Mouse (Mus musculus) kidney, adult 11 months (tissue): ENCODE measurements around the gene Larp6.
A peak's percentile ranks its signal among the peaks of the same experiment; 100 is the strongest.

ENCODE experiments used
- DNase-seq: peaks from one replicate; pipeline ENCODE4 v3.0.0; 2022

Gene Larp6

DNA sequence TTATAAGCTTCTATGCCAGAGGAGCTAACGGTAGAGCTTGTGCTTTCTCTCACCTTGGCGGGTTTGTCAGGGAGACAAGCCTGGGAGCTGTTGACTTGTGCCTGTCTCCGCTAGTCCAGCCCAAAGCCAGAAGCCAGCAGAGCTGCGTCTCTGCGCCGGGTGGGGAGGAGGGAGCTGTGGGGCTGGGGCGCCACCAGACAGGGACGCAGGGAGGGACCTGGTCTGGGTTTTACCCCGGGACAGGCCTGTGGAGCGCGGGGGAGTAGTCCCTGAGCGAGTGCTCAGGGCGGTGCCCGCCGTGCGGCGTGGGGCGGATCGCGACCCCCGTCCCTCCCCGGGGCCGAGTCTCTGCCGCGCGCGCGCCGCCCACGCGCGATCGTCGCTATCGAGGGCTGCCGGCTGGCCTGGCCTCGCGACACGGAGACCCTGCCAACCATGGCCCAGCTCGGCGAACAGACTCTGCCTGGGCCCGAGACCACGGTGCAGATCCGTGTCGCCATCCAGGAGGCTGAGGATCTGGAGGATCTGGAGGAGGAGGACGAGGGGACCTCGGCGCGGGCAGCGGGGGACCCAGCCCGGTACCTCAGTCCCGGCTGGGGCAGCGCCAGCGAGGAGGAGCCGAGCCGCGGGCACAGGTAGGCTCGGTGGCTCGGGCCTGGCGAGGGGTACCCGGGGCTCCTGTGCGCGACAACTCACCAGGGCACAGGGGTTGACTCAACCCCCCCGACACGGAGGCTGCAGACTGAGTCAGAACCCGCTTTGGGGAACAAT lies at the start of gene Larp6:
Gene Larp6, plus strand, starts transcription at position 219 of the 771 bp plus-strand sequence.
- DNase-seq = no peak

DNA sequence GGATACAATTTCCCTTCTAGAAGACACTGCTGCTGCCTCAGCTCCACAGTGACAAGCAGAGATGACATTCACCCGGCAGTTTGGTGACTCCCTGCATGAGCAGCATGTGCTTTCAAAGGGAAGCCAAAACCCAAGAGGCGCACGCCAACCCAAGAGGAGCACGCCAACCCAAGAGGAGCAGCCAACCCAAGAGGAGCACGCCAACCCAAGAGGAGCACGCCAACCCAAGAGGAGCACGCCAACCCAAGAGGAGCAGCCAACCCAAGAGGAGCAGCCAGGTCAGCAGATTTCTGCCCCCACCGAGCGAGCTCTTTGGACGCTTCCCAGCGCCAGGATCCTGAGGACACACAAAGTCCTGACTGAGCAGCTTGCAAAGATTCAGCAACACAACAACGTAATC lies 48.4 kb upstream of the Larp6 start:
- DNase-seq = no peak

DNA sequence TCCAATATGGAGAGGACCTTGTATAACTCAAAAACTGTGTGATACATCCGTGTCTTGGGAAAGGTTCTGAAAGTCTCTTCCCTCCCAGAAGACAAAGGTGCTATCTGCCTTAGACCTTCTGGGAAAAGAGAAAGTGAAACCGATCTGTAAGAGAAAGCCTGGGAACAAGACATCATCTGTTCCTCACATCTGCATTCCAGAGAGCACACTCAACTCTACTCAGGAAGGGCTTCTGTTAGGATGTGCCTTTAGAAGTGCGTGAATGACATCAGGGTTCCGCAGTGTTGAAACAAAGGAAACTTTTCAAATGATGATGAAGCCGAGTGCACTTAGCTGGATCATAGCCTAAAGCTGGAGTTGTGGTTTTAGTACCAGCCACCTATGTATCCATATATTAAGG lies 47.9 kb upstream of the Larp6 start:
- no peak for DNase-seq

DNA sequence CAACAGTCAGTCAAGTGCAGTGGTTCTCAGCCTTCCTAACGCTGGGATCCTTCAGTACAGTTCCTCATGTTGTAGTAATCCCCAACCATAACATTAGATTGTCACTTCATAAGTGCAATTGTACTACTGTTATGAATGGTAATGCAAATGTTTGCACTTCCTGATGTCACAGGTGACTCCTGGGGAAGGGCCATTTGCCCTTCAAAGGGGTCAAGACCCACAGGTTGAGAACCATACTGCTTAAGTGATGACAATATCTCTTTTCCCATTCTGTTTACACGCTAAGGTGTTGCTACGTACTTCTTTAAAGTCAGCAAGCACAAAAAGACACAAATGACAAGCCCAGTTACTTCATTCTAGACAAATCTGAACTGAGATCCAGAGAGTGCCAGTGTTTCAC lies 47.3 kb upstream of the Larp6 start:
- DNase-seq = no peak

DNA sequence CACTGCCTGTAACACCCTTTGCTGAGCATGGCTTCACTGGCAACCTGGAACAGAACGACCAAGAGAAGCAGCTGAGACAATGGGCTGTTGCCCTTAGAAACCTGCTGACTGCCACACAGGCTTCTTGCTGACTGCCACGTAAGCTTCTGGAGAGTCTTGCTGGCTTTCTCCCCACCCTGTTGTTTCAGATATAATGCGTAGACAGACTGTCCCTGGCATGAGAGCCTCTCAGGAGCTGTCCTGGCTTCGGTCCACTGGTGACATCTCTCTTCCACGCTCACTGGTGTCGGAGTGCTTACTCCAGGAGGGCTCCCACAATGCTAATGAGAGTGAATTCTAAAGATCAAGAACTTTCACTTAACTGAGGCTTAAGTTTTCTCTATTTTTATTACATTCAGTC lies 43.9 kb upstream of the Larp6 start:
- DNase-seq = no peak

DNA sequence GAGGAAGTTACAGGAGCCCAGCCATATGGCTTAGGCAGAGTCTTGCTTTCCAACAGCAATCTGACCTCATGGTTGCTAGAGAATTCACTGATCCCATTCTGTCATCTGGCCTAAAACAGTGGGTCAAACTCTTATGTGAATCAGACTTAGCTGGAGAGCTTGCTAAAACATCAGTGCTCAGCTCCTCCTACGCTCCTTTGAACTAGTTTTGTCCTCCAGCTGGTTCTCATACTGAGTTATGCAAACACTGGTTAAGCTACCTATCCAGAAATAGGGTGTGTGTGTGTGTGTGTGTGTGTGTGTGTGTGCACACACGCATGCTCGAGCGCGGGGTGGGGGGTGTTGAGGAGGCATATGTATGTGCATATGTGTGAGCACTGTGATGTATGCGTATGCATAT lies 40.2 kb upstream of the Larp6 start:
- no peak for DNase-seq

DNA sequence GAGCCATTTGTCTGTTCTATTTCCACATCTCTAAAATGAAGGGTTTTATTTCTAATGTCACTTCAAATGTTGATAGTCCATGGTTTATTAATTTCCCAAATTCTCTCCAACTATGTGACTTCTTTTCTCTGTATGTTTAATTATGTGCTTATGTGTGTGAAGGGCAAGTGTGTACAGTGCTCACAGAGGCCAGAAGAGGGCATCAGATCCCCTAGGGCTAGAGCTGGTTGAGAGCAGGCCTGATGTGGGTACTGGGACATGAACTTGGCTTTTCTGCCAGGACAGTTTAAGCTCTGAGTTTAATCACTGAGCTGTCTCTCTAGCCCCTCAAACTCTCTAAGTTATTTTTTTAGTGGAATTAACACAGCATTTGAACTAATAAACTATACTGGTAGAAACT lies 38.0 kb upstream of the Larp6 start:
- no peak for DNase-seq

DNA sequence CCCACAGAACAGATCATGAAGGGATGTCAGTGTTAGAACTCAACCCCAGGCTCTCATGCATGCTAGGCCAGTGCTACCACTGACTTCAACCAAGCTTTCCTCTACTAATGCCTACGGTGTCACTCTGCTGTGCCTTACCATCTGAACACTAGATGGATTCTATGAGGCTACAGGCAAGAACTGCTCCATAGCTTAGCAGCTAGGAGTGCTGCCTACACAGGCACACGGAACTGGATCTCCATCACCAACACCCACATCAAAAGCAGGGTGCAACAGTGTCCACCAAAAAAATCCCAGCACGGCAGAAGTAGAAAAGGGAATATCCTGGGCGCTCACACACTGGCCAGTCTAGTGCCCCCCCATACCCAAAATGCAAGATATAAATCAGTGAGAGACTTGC lies 36.4 kb upstream of the Larp6 start:
- no peak for DNase-seq

DNA sequence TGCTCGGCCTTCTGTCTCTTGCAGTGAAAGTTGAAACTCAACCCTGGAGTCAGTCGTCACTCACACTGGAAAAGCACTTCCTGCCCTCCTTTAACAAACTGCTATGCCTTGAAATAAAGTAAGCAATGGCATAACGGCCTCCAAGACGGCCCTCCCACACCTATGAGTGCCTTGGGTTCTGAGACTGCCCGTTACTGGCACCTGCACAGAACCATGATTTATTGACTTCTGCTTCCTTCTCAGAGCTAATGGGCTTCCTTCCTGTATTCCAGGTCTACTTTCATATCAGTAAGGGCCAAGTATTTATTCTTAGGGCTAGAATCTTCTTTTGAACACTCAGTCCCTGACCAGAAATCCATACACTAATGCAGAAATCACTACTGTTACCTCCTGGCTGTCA lies 33.9 kb upstream of the Larp6 start:
- no peak for DNase-seq

DNA sequence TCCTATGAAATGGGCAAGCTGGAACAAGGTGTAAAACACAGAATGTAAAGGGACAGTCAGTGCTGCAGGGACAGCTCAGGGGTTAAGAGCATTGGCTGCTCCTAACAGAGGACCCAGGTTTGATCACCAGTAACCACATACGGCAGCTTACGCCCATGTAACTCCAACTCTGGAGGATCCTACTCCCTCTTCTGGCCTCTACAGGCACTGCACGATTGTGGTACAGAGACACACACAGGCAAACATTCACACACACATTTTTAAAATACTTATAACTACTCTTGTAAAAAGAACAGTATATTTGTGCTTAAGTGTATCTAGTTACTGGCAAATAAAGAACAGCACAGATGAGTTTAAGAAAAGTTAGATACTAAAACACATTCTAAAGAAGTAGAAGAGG lies 31.8 kb upstream of the Larp6 start:
- DNase-seq = no peak

DNA sequence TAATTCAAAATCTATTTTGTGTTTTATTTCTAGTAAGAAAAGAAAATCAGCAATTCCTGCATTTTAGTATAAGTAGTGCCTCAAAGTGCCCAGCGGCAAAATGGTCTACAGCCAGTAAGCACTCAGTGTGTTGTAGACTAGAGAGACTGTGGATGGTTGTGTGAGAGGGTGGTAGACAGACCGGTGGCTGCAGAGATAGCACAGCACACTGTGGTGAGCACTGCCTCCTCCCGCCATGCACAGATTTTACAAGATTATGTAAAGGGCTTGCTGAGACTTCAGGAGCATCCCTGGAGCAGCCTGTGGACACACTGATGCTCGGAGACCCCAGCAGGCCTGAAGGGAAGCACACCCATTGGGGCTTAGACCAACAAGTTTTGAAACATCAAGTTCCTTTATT lies 30.0 kb upstream of the Larp6 start:
- no peak for DNase-seq

DNA sequence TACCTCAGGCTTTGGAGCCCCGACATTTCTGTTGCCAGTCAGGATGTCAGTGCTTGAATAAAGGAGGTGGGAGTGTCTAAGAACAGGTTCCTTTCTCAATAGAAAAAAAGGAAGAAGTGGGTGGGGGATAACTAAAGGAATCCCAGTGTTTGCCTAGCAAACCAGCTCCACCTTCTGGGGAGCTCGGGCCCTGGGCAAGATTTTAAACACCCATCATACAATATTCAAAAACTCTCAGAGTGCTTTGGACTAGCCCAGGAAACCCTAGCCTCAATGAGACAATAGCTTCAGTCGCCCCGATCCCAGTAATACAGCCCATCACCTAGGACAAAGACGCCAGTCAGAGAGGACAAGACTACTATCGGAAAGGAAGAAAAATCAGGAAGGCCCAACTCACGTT lies 25.4 kb upstream of the Larp6 start:
- DNase-seq = no peak

DNA sequence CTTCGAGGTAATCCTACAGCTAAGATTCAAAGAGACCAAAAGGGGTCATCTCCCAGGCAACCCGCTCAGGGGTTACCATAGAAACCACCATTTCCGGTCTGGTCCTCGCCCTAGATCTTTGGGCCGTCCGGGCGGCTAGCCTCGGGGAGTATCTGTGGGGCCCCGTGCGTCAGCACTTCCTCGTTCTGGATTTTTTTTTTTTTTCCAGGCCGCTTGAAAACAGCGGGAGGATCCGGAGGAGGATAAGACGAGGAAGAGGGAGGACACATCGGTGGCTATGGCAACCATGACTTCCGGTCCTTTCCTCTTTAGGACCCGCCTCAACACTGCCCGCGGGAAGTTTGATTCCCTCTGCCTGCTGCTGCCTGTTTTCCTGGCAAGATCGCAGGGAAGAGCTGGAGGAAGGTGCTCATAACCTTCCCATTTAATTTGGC lies 24.9 kb upstream of the Larp6 start, which contains the start of gene Lrrc49:
Gene Lrrc49, minus strand, starts transcription at position 268 of the 434 bp plus-strand sequence.
- peak; percentile 91 for DNase-seq

DNA sequence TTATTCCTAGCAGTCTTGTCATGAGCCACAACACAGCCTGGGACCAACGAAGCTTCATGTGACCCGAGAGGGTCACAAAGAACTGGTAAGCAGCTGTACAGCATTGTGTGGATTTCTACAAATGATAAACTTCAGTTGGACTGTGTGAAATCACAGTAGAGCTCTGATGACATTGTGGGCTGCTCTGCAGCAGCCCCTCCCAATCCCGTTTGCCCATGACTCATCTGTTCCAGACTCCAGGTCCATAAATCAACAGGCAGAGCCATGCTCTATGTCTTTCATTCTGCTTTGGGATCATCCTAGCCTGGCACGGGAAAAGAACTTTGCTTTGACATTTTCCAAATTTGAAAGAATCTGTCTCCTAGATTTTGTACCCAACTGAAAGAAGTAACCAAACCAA lies 20.2 kb upstream of the Larp6 start:
- DNase-seq = no peak

DNA sequence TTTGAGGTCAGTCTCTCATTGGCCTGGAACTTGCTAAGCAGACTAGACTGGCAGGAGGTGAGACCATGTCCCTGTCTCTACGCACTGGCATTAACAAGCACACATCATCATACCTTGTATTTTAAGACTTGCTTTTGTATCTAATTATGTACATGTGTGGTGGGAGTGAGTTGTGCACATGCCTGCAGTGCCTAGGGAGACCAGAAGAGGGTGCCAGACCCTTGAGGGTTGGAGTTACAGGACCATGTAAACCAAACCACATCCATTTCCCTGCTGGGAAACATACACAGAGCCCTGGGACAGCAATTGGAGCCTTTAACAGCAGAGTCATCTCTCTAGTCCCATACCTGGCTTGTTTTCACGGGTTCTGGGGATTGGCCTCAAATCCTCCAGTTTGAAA lies 18.8 kb upstream of the Larp6 start:
- DNase-seq = no peak

DNA sequence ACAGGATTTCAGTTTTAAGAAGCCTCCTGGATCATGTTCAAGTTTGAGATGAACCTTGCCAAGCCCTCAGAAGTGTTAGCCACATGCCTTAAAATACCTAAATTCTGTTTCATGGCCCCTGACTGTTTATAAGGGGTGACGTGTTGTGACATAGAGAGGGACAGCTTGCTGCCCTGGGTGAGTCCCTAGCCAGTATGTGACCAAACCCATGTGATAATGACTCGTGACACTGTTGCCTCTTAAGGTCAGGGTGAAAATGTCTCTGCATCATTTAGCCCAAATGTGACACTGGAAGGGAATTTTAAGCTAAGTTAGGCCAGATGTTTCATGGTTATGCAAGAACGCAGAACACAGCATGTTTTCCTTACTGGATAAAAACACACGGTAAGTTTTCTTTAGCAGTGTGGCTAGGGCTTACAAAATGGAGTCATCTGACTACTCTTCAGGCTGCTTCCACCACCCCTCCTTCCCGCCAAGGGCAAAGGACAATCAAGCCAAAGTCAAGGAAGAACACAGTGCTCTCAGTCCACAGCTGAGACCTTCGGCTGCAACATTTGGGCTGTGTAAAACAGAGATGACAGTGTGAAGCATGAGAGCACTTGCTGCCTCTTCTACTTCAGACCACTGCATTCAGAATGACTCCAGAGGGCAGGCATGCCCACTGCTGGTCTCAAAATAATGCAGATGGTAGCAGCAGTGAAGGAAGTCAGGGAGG lies 16.4 kb upstream of the Larp6 start:
- peak; percentile 20 for DNase-seq

DNA sequence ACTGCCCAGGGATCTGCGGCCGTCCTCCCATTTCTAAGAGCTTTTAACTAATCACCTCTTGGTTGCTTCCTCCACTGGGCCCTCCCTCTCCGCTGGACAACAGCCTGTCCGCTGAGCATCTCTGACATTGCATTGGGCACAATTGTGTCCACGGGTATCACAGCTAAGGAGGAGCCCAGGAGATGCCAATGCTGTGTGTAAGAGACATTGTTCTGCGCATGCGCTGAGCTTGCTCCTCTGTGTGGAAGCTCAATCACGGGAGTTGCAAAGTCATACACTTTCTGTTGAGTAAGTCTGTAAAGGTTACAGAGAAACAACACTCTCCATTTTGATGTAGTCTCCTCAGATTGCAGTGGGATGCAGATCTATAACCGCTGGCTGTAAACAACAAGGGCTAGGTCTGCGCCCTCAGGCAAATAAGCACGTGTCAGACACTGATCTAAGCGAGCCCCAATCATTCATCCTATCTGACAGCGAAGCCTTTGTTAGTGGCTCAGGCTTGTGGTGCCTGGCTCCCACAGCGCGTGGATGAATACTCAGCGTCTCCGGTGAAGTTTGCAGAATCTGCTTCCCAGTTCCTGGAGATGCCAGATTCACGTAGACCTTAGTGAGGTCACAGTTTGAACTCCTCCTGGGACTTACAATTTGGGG lies 13.1 kb upstream of the Larp6 start:
- DNase-seq = no peak

DNA sequence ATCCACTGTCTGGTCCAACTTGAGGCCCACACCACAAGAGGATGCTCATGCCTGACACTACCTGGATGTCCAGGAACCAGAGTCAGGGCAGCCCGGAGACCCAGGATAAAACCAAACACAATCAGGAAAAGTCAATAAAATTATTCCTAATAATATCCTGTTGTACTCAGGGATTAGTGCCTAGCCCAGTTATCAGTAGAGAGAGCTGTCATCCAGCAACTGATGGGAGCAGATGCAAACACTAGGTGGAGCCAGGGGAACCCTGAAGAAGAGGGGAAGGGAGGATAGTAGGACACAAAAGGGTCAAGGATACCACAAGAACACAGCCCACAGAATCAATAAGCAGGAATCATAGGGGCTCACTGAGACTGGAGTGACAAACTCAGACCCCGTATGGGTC lies 5.2 kb upstream of the Larp6 start:
- no peak for DNase-seq

DNA sequence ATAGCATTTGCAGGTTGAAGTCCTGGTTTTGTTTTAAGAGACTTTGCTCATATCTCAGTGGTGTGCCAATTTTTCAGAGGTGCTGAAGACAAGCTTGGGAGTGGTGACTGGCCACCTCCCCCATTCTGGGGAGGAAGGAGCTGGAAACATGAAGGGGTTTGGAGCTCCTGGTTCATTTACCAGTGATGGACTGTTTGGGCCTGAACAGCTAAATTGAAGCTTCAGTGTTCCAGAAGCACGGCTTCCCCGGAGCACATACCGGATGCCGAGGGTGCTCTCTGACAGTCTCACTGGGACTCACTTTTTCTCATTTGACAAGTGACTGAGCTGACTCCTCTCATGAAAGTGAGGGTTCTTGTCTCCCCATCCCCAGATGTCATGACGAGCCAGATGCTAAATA lies 4.2 kb upstream of the Larp6 start:
- DNase-seq = no peak

DNA sequence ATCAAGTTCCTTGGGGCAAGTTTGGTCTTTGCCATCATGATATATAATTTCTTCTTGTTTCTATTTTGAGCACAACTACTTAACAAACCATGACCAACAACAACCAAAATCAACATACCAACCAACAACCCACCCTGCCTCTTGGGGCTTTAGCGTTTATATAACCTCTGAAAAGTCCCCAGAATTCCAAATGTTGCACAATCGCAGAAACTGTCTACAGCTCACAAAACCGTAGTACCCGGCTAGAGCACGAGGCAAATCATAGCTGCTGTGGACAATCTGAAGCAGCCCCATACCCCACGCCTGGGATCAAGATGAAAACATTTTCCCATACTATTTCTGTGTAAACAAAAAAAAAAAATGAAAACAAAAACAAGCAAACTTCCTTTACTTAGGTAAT lies 3.1 kb upstream of the Larp6 start:
- no peak for DNase-seq

DNA sequence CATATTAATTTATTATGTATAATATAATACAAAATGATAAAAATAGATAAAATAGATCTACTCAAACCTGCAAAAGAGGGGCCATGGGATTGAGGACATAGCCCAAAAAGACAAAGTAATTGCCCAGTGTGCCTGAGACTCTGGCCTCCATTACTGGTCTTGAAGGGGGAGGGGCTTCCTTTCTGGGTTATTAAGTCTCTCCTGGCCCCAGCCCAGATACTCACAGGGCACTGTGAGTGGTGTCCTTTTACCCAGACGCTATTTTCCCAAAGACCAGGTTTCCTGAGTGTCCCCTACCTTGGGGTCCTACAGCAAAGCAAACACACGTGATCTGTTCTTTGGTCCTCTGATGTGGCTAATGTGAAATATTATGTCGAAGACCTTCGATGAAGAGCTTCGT lies 778 bp upstream of the Larp6 start:
- DNase-seq = no peak

DNA sequence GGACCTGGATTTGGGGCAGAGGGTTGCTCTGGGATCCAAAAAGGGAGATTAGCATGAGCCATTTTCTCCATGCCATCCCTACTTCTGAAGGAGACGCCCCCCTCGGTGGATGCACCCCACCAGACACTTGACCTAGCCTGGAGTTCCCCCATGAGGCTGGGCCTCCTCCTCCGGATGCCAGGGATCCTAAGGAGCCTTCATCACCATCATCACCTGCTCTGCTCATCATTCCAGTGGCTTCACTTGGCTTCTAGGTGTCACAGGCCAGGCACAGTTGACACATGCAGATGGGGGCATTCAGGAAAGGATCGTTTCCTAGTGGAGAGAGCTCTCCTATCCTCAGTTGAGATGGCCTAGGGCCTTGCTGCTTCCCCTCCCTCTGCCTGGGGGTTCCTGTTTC lies 827 bp downstream of the Larp6 start:
- no peak for DNase-seq

DNA sequence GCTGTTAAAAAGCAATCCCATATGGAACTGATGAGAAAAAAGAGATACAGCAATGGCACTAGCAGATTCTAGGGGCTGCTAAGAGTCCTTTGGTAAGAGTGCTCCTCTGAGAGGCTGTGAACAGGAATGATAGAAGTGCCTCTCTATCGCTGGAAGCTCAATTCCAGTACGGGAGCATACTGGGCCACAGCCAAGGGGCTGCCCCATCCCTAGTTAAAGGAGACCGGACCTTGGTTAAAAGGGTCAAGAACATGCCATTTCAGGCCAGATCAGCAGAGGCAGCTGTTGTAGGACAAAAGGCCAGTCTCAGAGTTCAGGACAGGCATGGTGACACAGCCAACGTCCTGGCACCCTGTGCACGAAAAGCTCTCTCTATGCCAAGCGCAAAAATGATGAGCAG lies 1.4 kb downstream of the Larp6 start:
- DNase-seq = no peak

DNA sequence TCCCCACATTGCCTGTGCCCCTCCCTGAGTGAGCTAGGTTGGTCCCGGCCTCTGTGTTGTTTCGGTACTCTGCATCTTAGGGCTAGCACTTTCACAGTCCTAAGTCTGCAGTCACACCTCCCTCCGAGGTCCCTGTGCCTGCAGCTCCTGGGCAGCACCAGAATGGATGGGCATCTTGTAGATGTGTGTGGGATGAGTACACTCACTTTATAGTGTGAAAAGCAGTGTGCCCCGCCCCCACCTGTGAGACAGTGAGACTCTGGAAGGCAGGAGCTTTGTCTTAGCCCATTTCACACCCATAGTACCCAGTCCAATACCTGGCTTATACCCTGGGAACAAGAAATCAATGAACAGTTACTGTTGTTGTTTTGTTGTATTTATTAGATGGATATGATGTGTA lies 2.5 kb downstream of the Larp6 start:
- DNase-seq = no peak
